Mouse (Mus musculus) cerebellum, postnatal 14 days (tissue): Measurements from ENCODE around the gene Cramp1l.
"Not testable (repeated sequence)": the region's sequence is repeated elsewhere in the genome, so short reads cannot be mapped to it uniquely, and the experiment has no call there.

Experiments
- DNase-seq, 2 experiments: peaks; one replicate each; pipeline ENCODE4 v3.0.0; 2021; ENCODE audit warnings: mixed read lengths in 2 of 2

The Cramp1l gene

GRCm38 (mm10) chr17:24959371-24959770 lies 56.2 kb downstream of the Cramp1l start:
- no peak for DNase-seq

DNA sequence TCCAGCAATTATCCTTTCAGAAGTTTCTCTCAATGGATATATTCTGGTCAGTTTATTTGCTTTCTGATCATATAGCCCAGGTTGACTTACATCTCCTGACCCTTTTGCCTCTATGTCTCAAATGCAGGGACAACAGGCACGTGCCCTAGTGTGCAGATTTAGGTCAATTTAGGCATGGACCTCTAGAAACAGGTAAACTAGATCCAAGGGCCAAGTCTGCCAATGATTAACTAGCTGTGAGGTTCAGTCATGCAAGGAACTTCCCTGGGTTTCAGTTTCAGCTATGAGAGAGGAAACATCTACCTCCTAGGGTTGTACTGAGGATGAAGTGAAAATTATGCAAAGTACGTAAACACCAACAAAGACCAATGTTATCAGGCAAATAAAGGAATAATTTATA lies 62.3 kb downstream of the Cramp1l start:
- no peak for DNase-seq

DNA sequence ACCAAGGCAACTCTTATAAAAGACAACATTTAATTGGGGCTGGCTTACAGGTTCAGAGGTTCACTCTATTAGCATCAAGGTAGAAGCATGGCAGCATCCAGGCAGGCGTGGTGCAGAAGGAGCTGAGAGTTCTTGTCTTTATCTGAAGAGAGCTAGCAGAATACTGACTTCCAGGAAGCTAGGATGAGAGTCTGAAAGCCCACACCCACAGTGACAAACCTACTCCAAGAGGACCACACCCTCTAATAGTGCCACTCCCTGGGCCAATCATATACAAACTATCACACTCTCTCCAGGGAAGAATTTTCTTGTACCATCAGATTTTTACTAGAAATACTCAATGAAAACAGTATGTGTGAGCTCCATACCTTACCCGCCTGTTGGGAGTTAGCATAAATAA lies 64.9 kb downstream of the Cramp1l start:
- DNase-seq = no peak

GRCm38 (mm10) chr17:24948204-24948603 lies 67.4 kb downstream of the Cramp1l start:
- no peak for DNase-seq

GRCm38 (mm10) chr17:24943589-24943988 lies 72.0 kb downstream of the Cramp1l start:
- DNase-seq = not testable (repeated sequence)

DNA sequence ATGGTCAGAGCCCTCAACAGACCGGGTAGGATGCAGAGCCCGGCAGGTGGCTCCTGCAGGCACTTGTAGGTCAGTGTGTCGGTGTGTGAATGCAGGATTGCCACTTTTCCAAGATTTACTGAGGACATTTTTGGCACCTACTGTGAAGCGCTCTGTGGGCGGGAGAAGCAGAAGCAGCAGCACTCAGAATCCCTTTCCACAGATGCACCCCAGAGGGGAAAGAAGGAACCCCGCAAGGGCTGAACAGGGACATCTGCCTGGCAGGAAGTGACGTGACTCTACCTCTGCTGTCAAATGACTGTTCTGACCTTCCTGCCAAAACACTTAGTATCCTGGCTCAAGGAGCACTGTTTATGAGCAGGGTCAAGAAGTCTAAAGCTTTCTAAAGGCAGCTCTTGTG lies 72.6 kb downstream of the Cramp1l start:
- DNase-seq = no peak

GRCm38 (mm10) chr17:24942453-24942852 lies 73.1 kb downstream of the Cramp1l start:
- peak; percentile 63 to 64 for DNase-seq

- DNase-seq = no peak
Observed at GRCm38 (mm10) chr17:24937266-24937665, 78.3 kb downstream of the Cramp1l start.

DNA sequence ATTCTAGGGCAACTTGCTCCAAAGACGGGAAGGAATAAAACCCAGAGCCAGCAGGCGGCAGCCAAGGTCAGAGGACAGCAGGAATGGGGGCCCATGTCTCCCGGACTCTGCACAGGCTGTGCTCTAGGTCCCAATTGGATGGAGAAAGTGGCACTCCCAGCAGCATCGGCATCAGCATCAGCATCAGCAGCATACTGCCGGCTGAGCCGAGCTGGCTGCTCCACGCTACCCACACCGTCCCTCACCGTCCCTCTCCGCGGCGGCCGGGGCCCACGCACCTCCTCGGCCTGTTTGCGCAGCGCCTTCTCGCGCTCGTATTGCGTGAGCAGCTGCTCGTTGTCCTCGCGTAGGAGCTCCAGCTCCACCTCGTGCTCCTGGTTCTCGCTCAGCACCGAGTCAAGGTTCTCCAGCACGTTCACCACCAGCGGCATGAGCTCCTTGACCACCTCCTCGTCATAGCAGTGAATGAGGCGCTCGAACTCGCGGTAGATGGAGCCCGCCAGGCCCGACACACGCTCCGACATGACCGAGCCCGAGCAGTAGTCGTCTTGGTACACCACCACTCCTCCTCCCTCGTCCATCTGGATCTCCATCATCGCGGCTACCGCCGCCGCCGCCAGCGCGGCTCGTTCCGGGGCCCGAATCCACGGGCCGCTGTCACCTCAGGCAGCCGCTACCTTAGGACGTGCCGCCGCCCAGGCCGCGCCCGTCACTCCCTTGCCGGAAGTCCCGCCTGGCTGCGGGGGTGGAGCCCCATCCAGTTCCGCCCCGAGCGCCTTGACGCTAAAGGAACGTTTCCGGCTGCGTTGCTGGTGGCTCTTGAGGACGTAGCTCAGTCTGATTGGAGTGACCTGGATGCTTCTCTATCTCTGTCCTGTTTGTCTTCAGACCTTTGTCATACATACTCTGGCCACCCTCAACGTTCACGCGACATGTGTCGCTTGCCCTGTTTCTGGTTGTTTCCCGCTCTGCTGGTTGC lies 79.0 kb downstream of the Cramp1l start, which contains the start of gene Mapk8ip3:
Mapk8ip3 (minus strand) TSS at position 719 of the 979 bp plus-strand sequence.
- peak; percentile 96 to 97 for DNase-seq

- no peak for DNase-seq
Observed at GRCm38 (mm10) chr17:24935666-24936065, 79.9 kb downstream of the Cramp1l start.

DNA sequence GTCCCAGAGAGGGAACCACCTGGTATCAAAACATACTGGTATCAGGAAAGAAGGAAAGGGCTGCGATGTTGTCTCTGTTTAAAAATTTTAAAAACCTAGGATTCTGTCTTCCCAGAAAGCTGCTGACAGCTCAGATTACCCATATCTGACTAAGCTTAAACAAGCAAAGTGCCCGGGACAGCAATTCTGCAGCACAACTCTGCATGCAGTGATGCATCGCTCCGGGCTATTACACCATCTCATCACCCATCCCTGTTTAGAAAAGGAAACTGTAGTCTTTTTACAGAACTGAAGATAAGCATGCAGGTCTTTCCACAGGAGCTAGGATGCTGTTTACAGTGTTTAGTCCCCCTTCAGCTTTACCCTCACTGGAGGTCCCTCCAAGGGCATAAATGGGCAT lies 80.7 kb downstream of the Cramp1l start:
- no peak for DNase-seq

GRCm38 (mm10) chr17:24933163-24933562 lies 82.4 kb downstream of the Cramp1l start:
- no peak for DNase-seq

DNA sequence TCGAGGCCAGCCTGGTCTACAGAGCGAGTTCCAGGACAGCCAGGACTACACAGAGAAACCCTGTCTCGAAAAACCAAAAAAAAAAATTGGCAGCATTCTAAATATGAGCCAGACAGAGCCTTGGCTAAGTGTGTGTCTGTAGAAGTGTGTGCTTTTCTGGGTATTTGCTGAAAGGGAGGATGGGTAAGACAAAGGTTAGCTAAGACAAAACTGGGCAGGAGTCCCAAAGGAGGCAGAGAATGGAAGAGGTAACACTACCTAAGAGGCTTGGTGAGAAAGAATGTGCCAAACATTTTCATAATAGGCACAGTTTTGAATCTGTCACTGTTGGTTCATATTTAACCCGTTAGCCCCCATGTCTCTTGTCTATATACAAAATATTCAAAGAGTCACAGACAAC lies 83.2 kb downstream of the Cramp1l start:
- DNase-seq = no peak

GRCm38 (mm10) chr17:24929506-24929905 lies 86.1 kb downstream of the Cramp1l start:
- DNase-seq = no peak

GRCm38 (mm10) chr17:24923246-24923645 lies 92.3 kb downstream of the Cramp1l start:
- DNase-seq = no peak

DNA sequence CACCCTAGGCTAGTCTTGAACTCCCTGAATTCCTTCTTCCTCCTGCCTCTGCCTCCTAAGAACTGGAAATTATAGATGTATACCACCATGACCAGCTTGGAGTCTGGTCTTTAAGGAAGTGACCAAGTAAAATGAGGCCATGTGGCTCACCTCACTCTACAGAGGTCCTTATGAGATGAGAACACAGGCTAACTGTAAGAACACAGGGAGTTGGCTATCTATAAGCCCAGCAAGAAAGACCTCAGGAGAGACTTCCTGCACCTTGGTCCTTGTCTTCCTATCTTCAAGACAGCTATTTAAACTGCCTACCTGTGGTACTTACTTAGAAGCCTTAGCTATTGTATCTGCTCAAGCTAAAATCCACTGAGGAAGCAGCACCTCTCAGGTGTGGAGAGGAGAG lies 101.6 kb downstream of the Cramp1l start:
- no peak for DNase-seq
